Mouse (Mus musculus): ENCODE measurements around the gene Agap3. TPM values are rescaled to one million over a fixed set of nuclear protein-coding genes. Genes with fewer than 3 reads are reported as not detected.
A peak's percentile ranks its signal among the peaks of the same experiment; 100 is the strongest.

The Agap3 gene
- polyA plus RNA-seq, 1 experiment from 2014 or later: 33.9 TPM

DNA sequence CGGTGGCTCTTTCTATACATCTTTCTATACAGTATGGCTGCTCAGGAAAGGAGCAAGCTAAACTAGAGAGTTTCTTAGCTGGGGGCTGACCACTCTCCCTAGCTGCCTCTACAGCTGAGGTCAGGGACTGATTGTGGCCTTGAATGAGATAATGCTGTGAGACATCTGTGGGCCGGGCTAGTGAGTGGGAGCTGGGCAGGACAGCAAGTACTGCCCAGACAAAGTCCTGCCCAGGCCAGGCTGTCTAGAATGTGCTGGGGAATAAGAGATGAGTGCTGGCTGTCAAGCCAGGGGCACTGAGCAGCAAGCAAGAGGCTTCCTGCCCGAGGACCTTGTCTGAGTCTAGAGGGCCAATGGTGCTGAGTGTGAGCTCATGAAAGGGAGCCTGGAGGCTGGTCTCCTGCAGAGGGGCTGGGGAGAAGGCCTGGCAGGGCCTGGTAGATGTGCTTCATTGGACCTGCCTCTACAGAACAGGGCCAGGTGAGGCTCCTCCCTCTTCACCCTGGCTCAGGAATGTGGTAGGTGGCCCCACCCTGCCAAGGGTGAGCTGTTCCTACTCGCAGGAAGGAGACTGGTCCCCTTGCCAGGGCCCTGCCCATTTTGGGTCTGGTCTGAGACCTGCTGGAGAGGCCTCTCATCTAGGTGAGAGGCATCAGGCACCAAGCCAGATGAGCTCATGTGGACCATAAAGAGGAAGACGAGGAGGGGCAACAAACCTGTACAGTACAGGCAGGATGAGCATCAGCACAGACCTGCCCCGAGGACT lies 23.7 kb downstream of the Agap3 start:
- Histone ChIP-seq H3K36me3 (ENCODE audit: control insufficient read depth, insufficient read depth, low read length) (peaks cover 45% of the 10 kb centered on the region), H3K4me1 (ENCODE audit: control insufficient read depth, insufficient read depth, low read length) (peaks cover 25% of the 10 kb centered on the region), H3K27me3 (replicated peaks; ENCODE audit: control insufficient read depth, insufficient read depth, low read length) (peaks cover 17% of the 10 kb centered on the region), H3K4me2 (ENCODE audit: low read depth, low read length) (peak overlapping the region; percentile 72), H3K27ac (replicated peaks; ENCODE audit: low read depth, low read length) (no peak overlapping the region), H3K9ac (ENCODE audit: low read depth, low read length) (0 out of 2 replicates have a peak overlapping the region, but pooled peaks have one; percentile 19), H3K9me3 (ENCODE audit: control insufficient read depth, low read length) (no peaks in the 10 kb centered on the region), H3K4me3 (ENCODE audit: low read depth, low read length) (peak overlapping the region; percentile 49)
- peak; percentile 32; the same call in 1 of the 2 replicates for ATAC-seq (ENCODE audit: low read depth)
- DNase-seq (ENCODE audit: low spot score): peak; percentile 74
- WGBS: 61% methylated on average over 6 of the region's 6 CpGs

DNA sequence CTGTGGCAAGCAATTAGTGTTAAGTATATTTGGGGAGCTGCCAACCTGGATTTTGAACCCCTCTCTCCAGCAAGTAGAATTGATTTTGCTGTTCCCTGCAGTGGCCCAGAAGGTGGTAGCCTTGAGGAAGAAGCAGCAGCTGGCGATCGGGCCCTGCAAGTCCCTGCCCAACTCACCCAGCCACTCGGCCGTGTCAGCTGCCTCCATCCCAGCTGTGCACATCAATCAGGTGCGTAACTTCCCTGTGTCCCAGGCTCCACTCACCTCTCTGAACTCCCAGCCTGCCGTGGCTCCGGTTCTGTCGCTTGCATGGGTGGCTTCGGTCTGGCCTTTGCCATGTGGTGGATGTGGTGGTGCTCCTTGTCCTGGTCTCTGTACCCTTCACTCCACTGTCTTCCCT lies 25.9 kb downstream of the Agap3 start:
- Histone ChIP-seq H3K4me3 (ENCODE audit: low read depth, low read length) (no peak overlapping the region), H3K9me3 (ENCODE audit: control insufficient read depth, low read length) (no peaks in the 10 kb centered on the region), H3K9ac (ENCODE audit: low read depth, low read length) (no peak overlapping the region), H3K4me2 (ENCODE audit: low read depth, low read length) (no peak overlapping the region), H3K36me3 (ENCODE audit: control insufficient read depth, insufficient read depth, low read length) (peaks cover 64% of the 10 kb centered on the region), H3K4me1 (ENCODE audit: control insufficient read depth, insufficient read depth, low read length) (peaks cover 21% of the 10 kb centered on the region), H3K27ac (replicated peaks; ENCODE audit: low read depth, low read length) (no peak overlapping the region), H3K27me3 (replicated peaks; ENCODE audit: control insufficient read depth, insufficient read depth, low read length) (peaks cover 17% of the 10 kb centered on the region)
- WGBS: 85% methylated on average over 9 of the region's 9 CpGs
- ATAC-seq (ENCODE audit: low read depth) (no peak), DNase-seq (ENCODE audit: low spot score) (no peak)

DNA sequence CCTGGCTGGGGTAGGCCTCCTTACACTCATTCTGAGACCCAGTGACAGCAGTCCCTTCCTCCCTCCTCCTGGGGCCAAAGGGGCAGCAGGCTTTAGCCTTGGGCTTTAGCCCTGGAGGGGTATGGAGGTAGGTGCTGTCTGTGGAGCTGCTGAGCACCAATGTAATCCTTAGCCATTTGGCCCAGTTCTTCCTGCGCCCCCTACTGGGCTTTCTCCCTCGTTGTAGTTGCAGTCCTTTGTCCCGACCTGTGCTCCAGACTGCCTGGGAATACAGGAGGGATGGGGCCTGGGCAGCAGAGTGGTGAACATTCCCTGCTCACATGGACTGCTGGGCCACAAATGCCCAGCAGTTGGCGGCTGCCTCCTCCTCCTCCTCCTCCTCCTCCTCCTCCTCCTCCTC lies 29.7 kb downstream of the Agap3 start:
- ATAC-seq (ENCODE audit: low read depth) (peak; percentile 53; the same call in 1 of the 2 replicates), DNase-seq (ENCODE audit: low spot score) (peak; percentile 74)
- Histone ChIP-seq H3K4me2 (ENCODE audit: low read depth, low read length) (no peak overlapping the region), H3K9ac (ENCODE audit: low read depth, low read length) (no peak overlapping the region), H3K9me3 (ENCODE audit: control insufficient read depth, low read length) (no peaks in the 10 kb centered on the region), H3K36me3 (ENCODE audit: control insufficient read depth, insufficient read depth, low read length) (peaks cover 87% of the 10 kb centered on the region), H3K27ac (replicated peaks; ENCODE audit: low read depth, low read length) (no peak overlapping the region), H3K27me3 (replicated peaks; ENCODE audit: control insufficient read depth, insufficient read depth, low read length) (no peaks in the 10 kb centered on the region), H3K4me3 (ENCODE audit: low read depth, low read length) (no peak overlapping the region), H3K4me1 (ENCODE audit: control insufficient read depth, insufficient read depth, low read length) (no peaks in the 10 kb centered on the region)
- 0% methylated on average over 3 of the region's 4 CpGs for WGBS

DNA sequence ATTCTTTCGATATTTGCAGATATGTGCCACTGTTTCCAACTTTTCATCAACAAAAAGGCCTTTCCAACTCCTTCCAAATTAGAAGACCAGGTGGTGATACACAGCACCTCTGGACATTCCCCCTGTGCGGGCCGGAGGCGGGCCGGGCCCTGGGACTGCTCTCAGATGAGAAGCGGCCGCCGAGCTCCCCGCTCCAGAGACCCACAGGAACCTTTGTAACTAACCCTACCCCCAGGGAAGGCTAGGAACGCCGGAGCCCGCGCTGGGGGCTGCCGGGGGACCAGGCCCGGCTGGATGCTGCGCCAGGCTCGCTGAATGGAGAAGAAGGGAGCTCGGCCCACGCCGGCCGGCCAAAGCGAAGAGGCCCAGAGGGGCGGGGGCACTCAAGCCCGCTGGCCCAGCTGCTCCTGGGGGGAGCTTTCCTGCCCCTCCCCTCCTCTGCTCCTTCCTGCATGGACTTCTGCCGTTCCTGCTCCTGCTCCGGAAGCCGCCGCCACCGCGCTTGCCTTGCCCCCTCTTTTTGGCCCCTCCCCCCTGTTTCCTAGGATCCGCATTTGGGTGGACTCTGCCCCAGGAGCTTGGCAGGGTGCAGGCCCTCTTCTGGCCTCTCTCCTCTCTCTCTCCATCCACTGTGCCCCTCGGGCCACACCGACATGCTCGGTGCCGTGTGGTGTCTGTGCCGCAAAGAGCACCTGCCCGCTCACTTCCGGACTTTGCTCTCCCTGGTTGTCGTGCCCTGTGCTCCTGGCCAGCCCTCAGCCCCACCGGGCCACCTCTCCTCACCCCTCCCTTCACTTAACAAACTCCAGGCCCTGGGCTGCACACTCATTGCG lies 30.5 kb downstream of the Agap3 start:
- ATAC-seq (ENCODE audit: low read depth): no peak
- no peak overlapping the region for H3K4me2 ChIP-seq (ENCODE audit: low read depth, low read length)
- whole genome bisulfite sequencing: 47% methylated on average over 32 of the region's 41 CpGs

DNA sequence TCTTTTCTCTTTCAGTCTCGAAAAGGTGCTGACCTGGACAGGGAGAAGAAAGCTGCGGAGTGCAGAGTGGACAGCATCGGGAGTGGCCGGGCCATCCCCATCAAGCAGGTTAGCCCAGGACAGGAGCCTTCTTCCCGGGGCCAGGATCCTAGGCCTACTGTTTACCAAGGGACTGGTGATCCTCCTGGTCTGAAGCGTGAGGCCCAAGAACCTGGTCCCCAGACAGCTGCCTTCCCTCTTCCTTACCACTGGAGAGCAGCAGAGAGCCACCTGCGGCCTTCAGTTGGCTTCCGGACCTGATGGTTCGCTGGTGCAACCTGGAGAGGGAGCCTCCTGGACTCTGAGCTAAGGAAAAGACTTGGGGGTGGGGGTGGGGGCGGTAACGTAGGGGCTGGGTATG lies 31.3 kb downstream of the Agap3 start:
- ATAC-seq (ENCODE audit: low read depth) (peak; percentile 34), DNase-seq (ENCODE audit: low spot score) (peak; percentile 81)
- 30% methylated on average over 11 of the region's 11 CpGs for WGBS
- H3K27me3 ChIP-seq (replicated peaks; ENCODE audit: control insufficient read depth, insufficient read depth, low read length): no peaks in the 10 kb centered on the region
- no peak overlapping the region for H3K9ac ChIP-seq (ENCODE audit: low read depth, low read length)
- no peak overlapping the region for H3K4me3 ChIP-seq (ENCODE audit: low read depth, low read length)
- peaks cover 87% of the 10 kb centered on the region for H3K36me3 ChIP-seq (ENCODE audit: control insufficient read depth, insufficient read depth, low read length)
- H3K27ac ChIP-seq (replicated peaks; ENCODE audit: low read depth, low read length): no peak overlapping the region
- H3K9me3 ChIP-seq (ENCODE audit: control insufficient read depth, low read length): no peaks in the 10 kb centered on the region
- H3K4me1 ChIP-seq (ENCODE audit: control insufficient read depth, insufficient read depth, low read length): no peaks in the 10 kb centered on the region
- no peak overlapping the region for H3K4me2 ChIP-seq (ENCODE audit: low read depth, low read length)

More for the DNA sequence above, 30.5 kb downstream of the Agap3 start:
- no peak overlapping the region for H3K27ac ChIP-seq (replicated peaks; ENCODE audit: low read depth, low read length)
- H3K9me3 ChIP-seq (ENCODE audit: control insufficient read depth, low read length): no peaks in the 10 kb centered on the region
- H3K27me3 ChIP-seq (replicated peaks; ENCODE audit: control insufficient read depth, insufficient read depth, low read length): no peaks in the 10 kb centered on the region
- H3K4me1 ChIP-seq (ENCODE audit: control insufficient read depth, insufficient read depth, low read length): no peaks in the 10 kb centered on the region
- no peak overlapping the region; the same call in 1 of the 2 replicates for H3K9ac ChIP-seq (ENCODE audit: low read depth, low read length)
- peaks cover 87% of the 10 kb centered on the region for H3K36me3 ChIP-seq (ENCODE audit: control insufficient read depth, insufficient read depth, low read length)
- H3K4me3 ChIP-seq (ENCODE audit: low read depth, low read length): no peak overlapping the region
- no peak for DNase-seq (ENCODE audit: low spot score)

DNA sequence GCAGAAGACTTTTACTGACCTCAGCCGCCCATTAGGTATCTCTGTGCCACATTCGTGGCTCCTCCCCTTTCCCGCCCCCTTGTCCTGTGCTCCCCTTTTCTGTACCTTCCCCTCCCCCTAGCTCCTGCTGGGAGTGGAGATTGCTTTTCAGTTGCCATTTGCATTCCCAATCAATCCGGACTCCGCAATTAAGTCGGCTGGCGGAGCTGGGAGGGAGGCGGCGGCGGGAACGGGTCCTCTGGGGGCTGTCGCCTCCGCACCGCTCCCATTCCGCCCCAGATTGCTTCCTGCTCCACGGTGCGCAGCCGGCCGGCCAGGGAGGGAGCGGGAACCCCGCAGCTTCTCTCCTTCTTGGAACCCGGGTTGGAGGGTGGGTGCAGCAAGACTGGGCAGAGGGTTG lies 33.0 kb downstream of the Agap3 start:
- H3K4me3 ChIP-seq (ENCODE audit: low read depth, low read length): no peak overlapping the region
- H3K9ac ChIP-seq (ENCODE audit: low read depth, low read length): no peak overlapping the region
- H3K4me1 ChIP-seq (ENCODE audit: control insufficient read depth, insufficient read depth, low read length): no peaks in the 10 kb centered on the region
- no peaks in the 10 kb centered on the region for H3K9me3 ChIP-seq (ENCODE audit: control insufficient read depth, low read length)
- WGBS: 34% methylated on average over 22 of the region's 22 CpGs
- H3K4me2 ChIP-seq (ENCODE audit: low read depth, low read length): no peak overlapping the region
- no peak overlapping the region for H3K27ac ChIP-seq (replicated peaks; ENCODE audit: low read depth, low read length)
- peaks cover 87% of the 10 kb centered on the region for H3K36me3 ChIP-seq (ENCODE audit: control insufficient read depth, insufficient read depth, low read length)
- ATAC-seq (ENCODE audit: low read depth) (no peak), DNase-seq (ENCODE audit: low spot score) (no peak)
- H3K27me3 ChIP-seq (replicated peaks; ENCODE audit: control insufficient read depth, insufficient read depth, low read length): no peaks in the 10 kb centered on the region

DNA sequence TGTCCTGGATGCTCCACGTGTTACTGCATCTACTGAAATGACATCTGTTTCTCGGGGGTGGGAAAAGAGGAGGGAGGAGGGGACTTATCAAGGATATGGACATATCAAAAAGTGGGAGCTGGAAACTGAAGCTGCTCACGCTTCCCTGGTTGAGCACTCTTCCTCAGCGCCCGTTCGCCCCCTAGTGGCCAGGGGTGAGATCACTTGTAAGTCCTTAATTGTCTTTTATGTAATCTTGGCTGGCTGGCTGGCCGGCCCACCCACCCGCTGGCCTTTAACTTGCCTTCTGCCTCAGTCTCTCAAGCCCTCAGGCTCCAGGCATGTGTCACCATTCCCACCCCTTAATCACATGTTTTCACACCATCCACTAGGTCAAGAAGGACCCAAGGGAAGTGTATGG lies 34.1 kb downstream of the Agap3 start:
- Histone ChIP-seq H3K4me2 (ENCODE audit: low read depth, low read length) (no peak overlapping the region), H3K4me3 (ENCODE audit: low read depth, low read length) (no peak overlapping the region), H3K9me3 (ENCODE audit: control insufficient read depth, low read length) (no peaks in the 10 kb centered on the region), H3K9ac (ENCODE audit: low read depth, low read length) (no peak overlapping the region), H3K4me1 (ENCODE audit: control insufficient read depth, insufficient read depth, low read length) (no peaks in the 10 kb centered on the region), H3K27ac (replicated peaks; ENCODE audit: low read depth, low read length) (no peak overlapping the region), H3K27me3 (replicated peaks; ENCODE audit: control insufficient read depth, insufficient read depth, low read length) (no peaks in the 10 kb centered on the region), H3K36me3 (ENCODE audit: control insufficient read depth, insufficient read depth, low read length) (peaks cover 87% of the 10 kb centered on the region)
- 0% methylated on average over 8 of the region's 8 CpGs for WGBS
- peak; percentile 91 for DNase-seq (ENCODE audit: low spot score)
- no peak for ATAC-seq (ENCODE audit: low read depth)

DNA sequence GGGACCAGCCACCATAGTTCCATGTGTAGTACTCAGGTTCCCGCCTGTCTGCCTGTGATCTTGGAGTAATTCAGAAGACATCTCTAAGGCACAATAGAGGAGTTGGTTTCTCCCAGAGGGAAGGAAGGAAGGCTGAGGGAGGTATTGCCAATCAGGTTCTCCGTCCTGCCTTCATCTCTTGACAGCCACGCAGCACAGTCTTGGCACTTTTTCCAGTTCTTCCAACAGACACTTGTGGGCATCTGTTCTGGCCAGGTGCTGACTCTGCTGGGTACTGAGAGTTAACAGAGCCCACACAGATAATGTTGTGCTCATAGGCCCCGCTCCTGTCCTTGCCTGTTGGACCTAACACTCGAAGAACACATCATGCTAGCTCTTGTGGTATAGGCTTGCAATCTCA lies 34.8 kb downstream of the Agap3 start:
- ATAC-seq (ENCODE audit: low read depth): no peak
- no peak for DNase-seq (ENCODE audit: low spot score)
- no peaks in the 10 kb centered on the region for H3K27me3 ChIP-seq (replicated peaks; ENCODE audit: control insufficient read depth, insufficient read depth, low read length)
- WGBS: 89% methylated on average over 5 of the region's 5 CpGs
- peaks cover 88% of the 10 kb centered on the region for H3K36me3 ChIP-seq (ENCODE audit: control insufficient read depth, insufficient read depth, low read length)
- no peaks in the 10 kb centered on the region for H3K4me1 ChIP-seq (ENCODE audit: control insufficient read depth, insufficient read depth, low read length)
- no peaks in the 10 kb centered on the region for H3K9me3 ChIP-seq (ENCODE audit: control insufficient read depth, low read length)
- no peak overlapping the region for H3K4me2 ChIP-seq (ENCODE audit: low read depth, low read length)
- no peak overlapping the region for H3K27ac ChIP-seq (replicated peaks; ENCODE audit: low read depth, low read length)
- no peak overlapping the region for H3K9ac ChIP-seq (ENCODE audit: low read depth, low read length)
- H3K4me3 ChIP-seq (ENCODE audit: low read depth, low read length): no peak overlapping the region
